Mouse (Mus musculus) G1E (cell line): ENCODE results near the gene Olfr520. TPM values are rescaled to one million over a fixed set of nuclear protein-coding genes. Genes with fewer than 3 reads are reported as not detected.
"Not testable (repeated sequence)": the region's sequence is repeated elsewhere in the genome, so short reads cannot be mapped to it uniquely, and the experiment has no call there.

ENCODE experiments used
- ATAC-seq: 2 replicates; pipeline ENCODE4 v1.8.0; 2016; ENCODE audit warnings: mild to moderate bottlenecking; ENCODE audit not compliant: insufficient number of reproducible peaks, poor library complexity, low FRiP score, severe bottlenecking; ENCODE audit errors: extremely low read depth
- DNase-seq: peaks from one replicate; pipeline ENCODE4 v3.0.0; 2012; ENCODE audit warnings: low spot score
- H3K27me3 ChIP-seq: 2 replicates; pipeline ENCODE4 v1.6.1; 2012; ENCODE audit warnings: mild to moderate bottlenecking, low read length, inconsistent platforms; ENCODE audit not compliant: insufficient read depth
- H3K36me3 ChIP-seq: replicated peaks from 2 replicates; pipeline ENCODE3; 2012; ENCODE audit warnings: mild to moderate bottlenecking, inconsistent platforms
- H3K4me1 ChIP-seq: 2 replicates; pipeline ENCODE4 v1.6.1; 2012; ENCODE audit warnings: low read depth, low read length, inconsistent platforms, mixed read lengths; ENCODE audit not compliant: insufficient read depth
- H3K4me3 ChIP-seq: 2 replicates; pipeline ENCODE4 v1.5.1; 2012; ENCODE audit warnings: low read depth, mild to moderate bottlenecking, inconsistent platforms, low read length, moderate library complexity, mixed read lengths
- H3K9me3 ChIP-seq: replicated peaks from 2 replicates; pipeline ENCODE4 v1.6.1; 2012; ENCODE audit warnings: inconsistent platforms
- CTCF ChIP-seq: IDR thresholded peaks from 2 replicates; pipeline ENCODE4 v1.5.1; 2012; ENCODE audit warnings: low read depth, low read length, inconsistent platforms, mixed read lengths
- GATA1 ChIP-seq: IDR thresholded peaks from 2 replicates; pipeline ENCODE4 v1.6.1; 2012; ENCODE audit warnings: borderline replicate concordance, low read length, inconsistent platforms, mixed read lengths
- GATA2 ChIP-seq: IDR thresholded peaks from 2 replicates; pipeline ENCODE4 v1.6.1; 2012; ENCODE audit warnings: low read depth, low read length, inconsistent platforms, borderline replicate concordance
- POLR2AphosphoS5 ChIP-seq: IDR thresholded peaks from 2 replicates; pipeline ENCODE4 v1.6.1; 2012; ENCODE audit warnings: low read depth, low read length, inconsistent platforms; ENCODE audit not compliant: insufficient replicate concordance
- TAL1 ChIP-seq: conservative IDR thresholded peaks from 2 replicates; pipeline ENCODE4 v1.6.1; 2012; ENCODE audit warnings: low read depth, low read length, inconsistent platforms, mixed read lengths
- polyA plus RNA-seq: library from polyadenylated mRNA; stranded (reverse); fragments of >175 nt; gene quantifications from 2 replicates; pipeline ENCODE4 v1.2.3, GENCODE M21; 2012
- total RNA-seq, 2 experiments: library from RNA; stranded (forward) in 1 of 2; stranded (reverse) in 1 of 2; fragments of 200-1000 nt in 1 of 2; fragments of >200 nt in 1 of 2; fragmentation: Nextera tagmentation in 1 of 2; gene quantifications; 2 replicates each; pipeline ENCODE4 v1.2.3; 2014 to 2017

The Olfr520 gene
- total and polyA plus RNA-seq, 3 experiments, result 0.11 TPM; not detected in 2

DNA sequence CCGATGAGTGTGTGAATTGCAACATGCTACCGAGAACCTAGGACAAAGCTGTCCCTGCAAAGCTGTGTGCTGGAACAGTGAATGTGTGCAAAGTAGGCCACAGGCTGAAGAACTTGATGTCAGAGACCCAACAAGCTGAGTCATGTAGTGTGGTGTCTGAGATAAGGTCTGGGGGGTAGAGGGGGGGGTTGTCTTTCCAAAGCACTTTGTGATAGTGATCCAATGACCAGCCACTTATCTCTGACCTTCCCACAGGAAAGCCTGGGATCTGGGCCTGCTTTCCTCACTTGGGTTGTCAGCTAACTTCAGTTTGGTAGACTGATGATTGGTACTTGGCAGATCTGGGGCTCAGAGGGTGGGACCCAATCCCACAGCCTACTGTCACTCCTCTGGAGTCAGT is 4.5 kb downstream of the Olfr520 start:
- no peak for ATAC-seq
- H3K4me1 ChIP-seq, result peaks cover 6% of the 10 kb centered on the region
- H3K27me3 ChIP-seq, result peaks cover 31% of the 10 kb centered on the region
- H3K36me3 ChIP-seq, result no peaks in the 10 kb centered on the region
- H3K9me3 ChIP-seq, result no peaks in the 10 kb centered on the region
- TF ChIP-seq GATA1 (no peak), TAL1 (no peak)
- H3K4me3 ChIP-seq, result no peak overlapping the region
- DNase-seq, result no peak

GRCm38 (mm10) chr7:99735491-99735890 is 5.4 kb downstream of the Olfr520 start:
- not testable (repeated sequence) for ATAC-seq, H3K4me1 ChIP-seq, H3K9me3 ChIP-seq, DNase-seq, H3K36me3 ChIP-seq, H3K4me3 ChIP-seq
- peaks cover 31% of the 10 kb centered on the region for H3K27me3 ChIP-seq

GRCm38 (mm10) chr7:99739276-99739675 is 9.2 kb downstream of the Olfr520 start:
- H3K36me3 ChIP-seq, result no peaks in the 10 kb centered on the region
- H3K4me3 ChIP-seq, result no peak overlapping the region
- H3K27me3 ChIP-seq, result peaks cover 31% of the 10 kb centered on the region
- ATAC-seq, result no peak
- DNase-seq, result no peak
- H3K4me1 ChIP-seq, result peaks cover 5% of the 10 kb centered on the region
- TF ChIP-seq GATA1 (no peak), GATA2 (no peak), POLR2AphosphoS5 (no peak), TAL1 (no peak), CTCF (no peak)
- no peaks in the 10 kb centered on the region for H3K9me3 ChIP-seq

DNA sequence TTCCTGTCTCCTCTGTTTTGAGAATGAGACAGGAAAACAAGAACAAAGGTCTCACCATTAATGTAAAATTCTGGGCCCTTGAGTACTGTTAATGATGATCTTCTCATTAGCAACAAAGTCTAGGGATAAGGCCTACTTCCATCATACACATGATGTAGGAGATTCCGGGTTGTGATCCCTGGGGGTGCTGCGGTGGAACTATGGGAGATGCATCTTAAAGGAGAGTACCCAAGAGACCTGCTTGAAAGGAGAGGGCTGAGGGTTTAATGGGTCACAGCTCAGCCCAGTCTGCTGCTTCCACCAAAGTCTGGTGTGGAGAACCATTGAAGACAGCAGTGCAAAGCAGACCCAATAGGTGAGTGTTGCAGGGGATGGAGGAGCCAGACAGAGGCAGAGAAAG is 33.1 kb downstream of the Olfr520 start, which contains the start of gene Olfr521:
TSS of gene Olfr521 (plus strand) at position 301 of the 400 bp plus-strand sequence.
- Histone ChIP-seq H3K27me3 (peaks cover 12% of the 10 kb centered on the region), H3K4me3 (no peak within 1 kb of the TSS), H3K9me3 (peaks cover 12% of the 10 kb centered on the region), H3K36me3 (no peaks in the 10 kb centered on the region), H3K4me1 (no peaks in the 10 kb centered on the region)
- DNase-seq (no peak), ATAC-seq (no peak)
- TF ChIP-seq TAL1 (no peak), GATA1 (no peak), GATA2 (no peak), POLR2AphosphoS5 (no peak), CTCF (no peak)

- Histone ChIP-seq H3K27me3 (0 out of 2 replicates have a peak, but pooled peaks cover 3% of the 10 kb centered on the region), H3K4me1 (peaks cover 5% of the 10 kb centered on the region; the same call in 1 of the 2 replicates)
- no peak for ATAC-seq
These were observed 51.3 kb downstream of the Olfr520 start for GRCm38 (mm10) chr7:99781385-99781784.

DNA sequence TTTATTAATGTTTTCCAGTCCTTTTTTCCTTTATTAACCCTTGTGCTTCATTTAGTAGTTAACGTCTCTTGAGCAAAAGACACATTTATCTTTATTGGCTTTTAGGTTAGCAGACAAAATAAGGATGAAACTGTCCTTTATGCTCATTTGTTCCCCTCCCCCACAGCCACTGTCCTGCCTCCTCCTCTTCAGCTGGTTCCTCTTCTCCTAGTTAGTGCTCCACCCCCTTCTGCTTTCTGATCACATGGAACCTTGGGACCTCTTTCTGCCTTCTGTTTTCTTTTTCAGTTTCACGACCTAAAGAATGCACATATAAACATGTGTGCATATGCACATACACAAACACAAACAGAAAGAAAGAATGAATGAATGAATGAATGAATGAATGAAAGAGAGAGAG is 51.8 kb downstream of the Olfr520 start:
- DNase-seq (no peak), ATAC-seq (no peak)
- Histone ChIP-seq H3K27me3 (0 out of 2 replicates have a peak, but pooled peaks cover 3% of the 10 kb centered on the region), H3K4me1 (peaks cover 5% of the 10 kb centered on the region; the same call in 1 of the 2 replicates), H3K9me3 (no peaks in the 10 kb centered on the region), H3K4me3 (no peak overlapping the region), H3K36me3 (no peaks in the 10 kb centered on the region)
- no peak for TF ChIP-seq CTCF
- no peak for TF ChIP-seq GATA2
- TF ChIP-seq TAL1, result no peak

More at GRCm38 (mm10) chr7:99781385-99781784, 51.3 kb downstream of the Olfr520 start:
- H3K36me3 ChIP-seq, result no peaks in the 10 kb centered on the region
- H3K9me3 ChIP-seq, result no peaks in the 10 kb centered on the region
- no peak for DNase-seq
- no peak for TF ChIP-seq CTCF
- no peak for TF ChIP-seq GATA2
- TF ChIP-seq TAL1, result no peak
- TF ChIP-seq POLR2AphosphoS5, result no peak
- no peak for TF ChIP-seq GATA1
- no peak overlapping the region for H3K4me3 ChIP-seq

- DNase-seq, result no peak
- TF ChIP-seq GATA2, result no peak
- no peak for TF ChIP-seq POLR2AphosphoS5
- no peak for TF ChIP-seq CTCF
- no peak for TF ChIP-seq GATA1
- no peak for TF ChIP-seq TAL1
- Histone ChIP-seq H3K36me3 (no peaks in the 10 kb centered on the region), H3K4me1 (peaks cover 5% of the 10 kb centered on the region; the same call in 1 of the 2 replicates), H3K27me3 (peaks cover 7% of the 10 kb centered on the region; the same call in 1 of the 2 replicates), H3K9me3 (no peaks in the 10 kb centered on the region), H3K4me3 (no peak overlapping the region)
- ATAC-seq, result no peak
These were observed 53.3 kb downstream of the Olfr520 start for GRCm38 (mm10) chr7:99783421-99783820.
